Mouse (Mus musculus) spleen, adult 2 months (tissue): ENCODE results near the gene Meis2. TPM values are rescaled to one million over a fixed set of nuclear protein-coding genes. Genes with fewer than 3 reads are reported as not detected.

Experiments used
- DNase-seq, 2 experiments: peaks; one replicate each; pipeline versions ENCODE4 v3.0.0 to v3.0.0-alpha.2; 2012 to 2021; ENCODE audit warnings: low spot score in 2 of 2, low read depth in 1 of 2
- H3K27ac ChIP-seq: fragments of 200-500 bp; 2 replicates; pipeline ENCODE4 v1.5.1; 2012; ENCODE audit warnings: low read length, inconsistent platforms; ENCODE audit not compliant: insufficient read depth
- H3K27me3 ChIP-seq: fragments of 200-500 bp; 2 replicates; pipeline ENCODE4 v1.6.1; 2012; ENCODE audit warnings: mild to moderate bottlenecking, moderate library complexity, low read length, inconsistent platforms; ENCODE audit not compliant: control insufficient read depth, insufficient read depth
- H3K36me3 ChIP-seq: fragments of 200-500 bp; 2 replicates; pipeline ENCODE4 v1.6.1; 2012; ENCODE audit warnings: mild to moderate bottlenecking, low read length, inconsistent platforms; ENCODE audit not compliant: control insufficient read depth, insufficient read depth
- H3K4me1 ChIP-seq: fragments of 200-500 bp; 2 replicates; pipeline ENCODE4 v1.6.1; 2011; ENCODE audit warnings: inconsistent platforms; ENCODE audit not compliant: control insufficient read depth, insufficient read depth, insufficient read length
- H3K4me3 ChIP-seq: fragments of 200-500 bp; 2 replicates; pipeline ENCODE4 v1.5.1; 2011; ENCODE audit warnings: mild to moderate bottlenecking, inconsistent platforms; ENCODE audit not compliant: insufficient read depth, insufficient read length; ENCODE audit errors: extremely low read depth
- CTCF ChIP-seq: fragments of 200-500 bp; IDR thresholded peaks from 2 replicates; pipeline ENCODE4 v1.5.1; 2011; ENCODE audit warnings: mild to moderate bottlenecking, inconsistent platforms; ENCODE audit not compliant: insufficient read depth, insufficient read length, insufficient replicate concordance; ENCODE audit errors: extremely low read depth
- POLR2A ChIP-seq: fragments of 200-500 bp; IDR thresholded peaks from 2 replicates; pipeline ENCODE4 v1.6.1; 2011; ENCODE audit warnings: low read depth, low read length, inconsistent platforms
- WGBS: fragments of 180-500 bp; shearing (Covaris S2); methylation state at CpG from one replicate; pipeline ENCODE4 v1.1.7; 2018; 5-methylcytosine and 5-hydroxymethylcytosine counted together
- polyA plus RNA-seq: library from polyadenylated mRNA; depleted of rRNA; stranded (reverse); fragments of >200 nt; gene quantifications from 2 replicates; pipeline ENCODE4 v1.2.3, GENCODE M21; 2012

The Meis2 gene
- polyA plus RNA-seq, 1 experiment = 3.2 TPM

DNA sequence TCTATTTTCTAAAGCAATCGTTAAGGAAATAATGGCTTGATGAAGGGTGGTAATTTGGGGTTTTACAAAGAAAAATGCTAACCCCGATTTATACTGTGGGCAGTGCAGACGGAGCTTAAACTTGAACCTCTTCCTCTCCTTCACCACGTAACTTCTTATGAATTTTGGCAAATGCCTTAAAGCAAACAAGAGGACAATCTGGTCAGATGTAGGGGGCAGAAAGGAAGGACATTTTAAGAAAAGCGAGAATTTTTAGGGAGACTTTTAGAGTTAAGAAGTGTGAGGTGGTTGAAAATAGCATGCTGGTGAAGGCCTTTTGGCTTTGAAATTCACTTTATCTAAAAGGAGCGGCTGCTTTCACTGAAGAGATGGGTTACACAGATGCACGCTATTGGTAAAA lies 3.3 kb upstream of the Meis2 start:
- H3K4me1 ChIP-seq = no peaks in the 10 kb centered on the region
- no peak for TF ChIP-seq CTCF
- no peak for TF ChIP-seq POLR2A
- no peaks in the 10 kb centered on the region for H3K36me3 ChIP-seq
- 56% methylated on average over 7 of the region's 7 CpGs for WGBS
- no peak overlapping the region for H3K4me3 ChIP-seq
- H3K27me3 ChIP-seq = peaks cover 12% of the 10 kb centered on the region
- no peak for DNase-seq
- H3K27ac ChIP-seq = no peak overlapping the region

- TF ChIP-seq POLR2A = no peak
- no peak for TF ChIP-seq CTCF
- peaks cover 12% of the 10 kb centered on the region for H3K27me3 ChIP-seq
Measured at GRCm38 (mm10) chr2:116068461-116068860, 2.8 kb upstream of the Meis2 start.

GRCm38 (mm10) chr2:116067711-116068110 lies 2.1 kb upstream of the Meis2 start:
- Histone ChIP-seq H3K27ac (no peak overlapping the region), H3K4me1 (no peaks in the 10 kb centered on the region), H3K4me3 (no peak overlapping the region), H3K27me3 (peaks cover 15% of the 10 kb centered on the region), H3K36me3 (no peaks in the 10 kb centered on the region)
- WGBS = 15% methylated on average over 15 of the region's 15 CpGs
- no peak for TF ChIP-seq CTCF
- TF ChIP-seq POLR2A = no peak
- no peak for DNase-seq

More at GRCm38 (mm10) chr2:116068461-116068860, 2.8 kb upstream of the Meis2 start:
- Histone ChIP-seq H3K4me1 (no peaks in the 10 kb centered on the region), H3K27ac (no peak overlapping the region), H3K36me3 (no peaks in the 10 kb centered on the region), H3K4me3 (no peak overlapping the region)
- 17% methylated on average over 11 of the region's 11 CpGs for WGBS
- DNase-seq = no peak

- H3K27me3 ChIP-seq = peaks cover 16% of the 10 kb centered on the region
- no peak for DNase-seq
- no peaks in the 10 kb centered on the region for H3K4me1 ChIP-seq
- WGBS = 2% methylated on average over 27 of the region's 27 CpGs
- H3K36me3 ChIP-seq = no peaks in the 10 kb centered on the region
- H3K27ac ChIP-seq = no peak overlapping the region; the same call in 1 of the 2 replicates
- TF ChIP-seq POLR2A (no peak), CTCF (no peak)
- H3K4me3 ChIP-seq = peak overlapping the region; percentile 49
Measured at GRCm38 (mm10) chr2:116067065-116067497, 1.4 kb upstream of the Meis2 start.

DNA sequence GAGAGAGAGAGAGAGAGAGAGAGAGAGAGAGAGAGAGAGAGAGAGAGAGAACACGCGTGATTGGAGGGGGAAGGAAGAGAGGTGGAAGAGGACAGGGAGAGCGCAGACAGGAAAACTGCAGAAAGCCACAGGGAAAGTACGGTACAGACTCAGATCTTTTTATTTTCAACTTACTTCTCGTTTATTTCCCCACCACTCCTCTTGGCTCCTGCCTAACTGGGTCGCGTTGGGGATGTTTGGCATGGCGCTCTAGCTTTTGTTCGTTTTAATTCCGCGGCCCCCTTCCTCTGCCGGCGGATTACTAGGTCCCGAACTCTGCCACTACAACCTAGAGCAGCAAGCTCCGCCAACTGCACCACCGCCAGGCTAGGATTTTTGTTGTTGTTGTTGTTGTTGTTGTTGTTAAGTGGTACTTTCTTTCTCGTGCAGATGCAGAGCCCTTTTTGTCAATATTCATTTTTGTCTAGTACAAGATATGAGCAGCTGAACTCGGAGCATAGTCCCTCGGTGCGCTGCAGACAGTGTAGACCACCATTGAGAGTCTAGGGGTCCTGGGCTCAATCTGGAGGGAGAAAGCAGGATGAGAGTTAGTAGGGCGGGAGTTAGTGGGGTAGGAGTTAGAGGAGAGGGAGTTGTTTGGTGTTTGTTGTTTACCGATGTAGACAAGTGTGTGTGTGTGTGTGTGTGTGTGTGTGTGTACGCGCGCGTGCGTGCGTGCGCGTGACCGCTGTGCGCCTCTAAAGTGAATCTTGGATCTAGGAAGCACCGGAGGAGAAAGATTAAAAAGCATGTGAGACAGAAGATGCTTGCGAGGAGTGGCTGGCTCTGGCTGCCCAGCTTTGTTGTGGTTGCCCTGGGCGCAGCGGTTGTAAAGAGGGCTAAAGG lies 660 bp upstream of the Meis2 start:
- DNase-seq = no peak
- 2% methylated on average over 36 of the region's 36 CpGs for WGBS
- Histone ChIP-seq H3K27ac (peak overlapping the region; percentile 20; the same call in 1 of the 2 replicates), H3K4me1 (no peaks in the 10 kb centered on the region), H3K36me3 (no peaks in the 10 kb centered on the region), H3K27me3 (peaks cover 16% of the 10 kb centered on the region), H3K4me3 (peak overlapping the region; percentile 49)
- no peak for TF ChIP-seq CTCF
- no peak for TF ChIP-seq POLR2A

GRCm38 (mm10) chr2:116065057-116065456 lies 582 bp downstream of the Meis2 start:
- DNase-seq = no peak
- H3K36me3 ChIP-seq = no peaks in the 10 kb centered on the region
- H3K27ac ChIP-seq = no peak overlapping the region
- TF ChIP-seq CTCF = no peak
- no peak for TF ChIP-seq POLR2A
- WGBS = 4% methylated on average over 10 of the region's 10 CpGs
- H3K4me1 ChIP-seq = no peaks in the 10 kb centered on the region
- H3K27me3 ChIP-seq = peaks cover 19% of the 10 kb centered on the region
- peak overlapping the region; percentile 28 for H3K4me3 ChIP-seq

- H3K27ac ChIP-seq = no peak overlapping the region
- no peak for TF ChIP-seq CTCF
- TF ChIP-seq POLR2A = no peak
- H3K36me3 ChIP-seq = no peaks in the 10 kb centered on the region
- DNase-seq = no peak
- peaks cover 19% of the 10 kb centered on the region for H3K27me3 ChIP-seq
- H3K4me3 ChIP-seq = peak overlapping the region; percentile 42
- no peaks in the 10 kb centered on the region for H3K4me1 ChIP-seq
- WGBS = 2% methylated on average over 19 of the region's 20 CpGs
Measured at GRCm38 (mm10) chr2:116064521-116064920, 1.1 kb downstream of the Meis2 start.
